Comparison of ENCODE assay signal across 11 mouse cellular contexts in genomic region chr1:156997033-156997432, GRCm38 (mm10). TPM values are rescaled to one million over a fixed set of nuclear protein-coding genes. Genes with fewer than 3 reads are reported as not detected.
DNase-seq lines count a peak whose midpoint lies in the region; ATAC-seq lines count a peak whose summit lies in the region.
"Had no signal": no experiment of that assay in that cellular context is flagged by ENCODE, and none has a peak within 500 bp of the region (broad histone marks: within the 10 kb centered on the region; RNA-seq: fewer than 3 reads in every experiment).

No protein-coding gene starts in this region.

- WGBS in hindbrain, embryonic 14.5 days, result 34% methylated on average over 10 of the region's 10 CpGs
- 34% methylated on average over 10 of the region's 10 CpGs for WGBS in midbrain, embryonic 14.5 days

- H3K4me3 ChIP-seq in hindbrain, embryonic 14.5 days (replicated peaks; ENCODE audit: low read length), result no peak overlapping the region
- no peak overlapping the region for H3K4me3 ChIP-seq in midbrain, embryonic 14.5 days (replicated peaks; ENCODE audit: low read depth, low read length)
- H3K4me3 ChIP-seq: heart, embryonic 12.5 days; liver, embryonic 13.5 days had no signal

- DNase-seq in retina, adult 2 months (ENCODE audit: low read depth, low spot score), result peak; percentile 60
- no peak for DNase-seq in retina, embryonic 14.5 days (ENCODE audit: low spot score)
- no peak for DNase-seq in hindbrain, embryonic 14.5 days (ENCODE audit: low spot score)
- DNase-seq in midbrain, embryonic 14.5 days, result peak; percentile 55
- DNase-seq in heart, adult 9 months (ENCODE audit: low spot score in 2 of 2), result no peak
- no peak for DNase-seq in adrenal gland, postnatal 4 days (ENCODE audit: low spot score in 2 of 2)
- no peak for DNase-seq in spleen, adult 12 weeks (ENCODE audit: low spot score)
- DNase-seq: cerebellum, adult 9-10 months; liver, embryonic 13.5 days had no signal

- H3K4me1 ChIP-seq in hindbrain, embryonic 14.5 days (replicated peaks; ENCODE audit: control insufficient read depth, insufficient read depth, low read length), result peaks cover 14% of the 10 kb centered on the region
- peaks cover 9% of the 10 kb centered on the region; the same call in 1 of the 2 replicates for H3K4me1 ChIP-seq in midbrain, embryonic 14.5 days (ENCODE audit: control insufficient read depth, insufficient read depth, low read length)

- no peak overlapping the region for H3K4me2 ChIP-seq in hindbrain, embryonic 14.5 days (replicated peaks)
- H3K4me2 ChIP-seq in midbrain, embryonic 14.5 days (ENCODE audit: low read length), result no peak overlapping the region
- H3K4me2 ChIP-seq: heart, embryonic 12.5 days; liver, embryonic 13.5 days had no signal

- no peak overlapping the region for H3K9ac ChIP-seq in hindbrain, embryonic 14.5 days
- H3K9ac ChIP-seq in midbrain, embryonic 14.5 days (replicated peaks; ENCODE audit: low read length), result no peak overlapping the region
- H3K9ac ChIP-seq: heart, embryonic 12.5 days; liver, embryonic 13.5 days had no signal

- no peaks in the 10 kb centered on the region for H3K9me3 ChIP-seq in hindbrain, embryonic 14.5 days (ENCODE audit: control insufficient read depth, low read length)
- H3K9me3 ChIP-seq in midbrain, embryonic 14.5 days (ENCODE audit: control insufficient read depth, low read length), result no peaks in the 10 kb centered on the region
- H3K9me3 ChIP-seq: heart, embryonic 12.5 days; liver, embryonic 13.5 days had no signal

- H3K36me3 ChIP-seq in hindbrain, embryonic 14.5 days (replicated peaks; ENCODE audit: control insufficient read depth, insufficient read depth), result no peaks in the 10 kb centered on the region
- no peaks in the 10 kb centered on the region for H3K36me3 ChIP-seq in midbrain, embryonic 14.5 days (ENCODE audit: control insufficient read depth, insufficient read depth, low read length)
- H3K36me3 ChIP-seq: heart, embryonic 12.5 days; liver, embryonic 13.5 days had no signal

- no peak; the same call in 1 of the 2 replicates for ATAC-seq in hindbrain, embryonic 14.5 days (ENCODE audit: low FRiP score)
- ATAC-seq in midbrain, embryonic 14.5 days (ENCODE audit: low FRiP score, low TSS enrichment), result 0 out of 2 replicates have a peak, but pooled peaks have one; percentile 35
- no peak for ATAC-seq in erythroblast, adult 5-6 weeks (replicated peaks; ENCODE audit: low FRiP score, poor library complexity, severe bottlenecking)

- H3K27ac ChIP-seq in hindbrain, embryonic 14.5 days, result peak overlapping the region; percentile 51
- H3K27ac ChIP-seq in midbrain, embryonic 14.5 days (replicated peaks; ENCODE audit: low read depth, low read length), result peak overlapping the region; percentile 39; the same call in 1 of the 2 replicates
- H3K27ac ChIP-seq: liver, embryonic 13.5 days had no signal

- no peaks in the 10 kb centered on the region for H3K27me3 ChIP-seq in hindbrain, embryonic 14.5 days (ENCODE audit: control insufficient read depth, insufficient read depth, low read length)
- no peaks in the 10 kb centered on the region for H3K27me3 ChIP-seq in midbrain, embryonic 14.5 days (ENCODE audit: control insufficient read depth, insufficient read depth, low read length)
- H3K27me3 ChIP-seq: heart, embryonic 12.5 days; liver, embryonic 13.5 days had no signal

RNA-seq across cellular contexts. Expression of gene Ralgps2, which starts 57.6 kb away (rescaled TPM):
- polyA plus RNA-seq in hindbrain, embryonic 14.5 days (2014; fragmentation: Nextera tagmentation; extraction: Ambion mirVana), result 85.6 and 89.5 TPM in 2 replicates
- polyA plus RNA-seq in midbrain, embryonic 14.5 days (2014; fragmentation: Nextera tagmentation; extraction: Ambion mirVana), result 122 and 132 TPM in 2 replicates
- total RNA-seq in adrenal gland, postnatal 4 days (2021), result 10 to 100 TPM; 35.6 to 39.9 TPM
- total RNA-seq in erythroblast, adult 5-6 weeks (2015; ENCODE audit: low replicate concordance), result 2.1 and 3.6 TPM in 2 replicates
- 3.1 and 6.6 TPM in 2 replicates for total RNA-seq in erythroblast, adult 5-6 weeks (2017; ENCODE audit: low replicate concordance)

Comparison
In these comparisons a context has a peak if more than half of its experiments do, and no peak if none do; other contexts are left out.
1. DNase-seq: peak in retina, adult 2 months (single experiment) and midbrain, embryonic 14.5 days (single experiment); none in retina, embryonic 14.5 days (single experiment), hindbrain, embryonic 14.5 days (single experiment), heart, adult 9 months (0 of 2), adrenal gland, postnatal 4 days (0 of 2) and spleen, adult 12 weeks (single experiment).
2. RNA of gene Ralgps2, which starts 57.6 kb away (total RNA-seq): 35.6 to 39.9 TPM in adrenal gland, postnatal 4 days; 2.1 to 6.6 TPM in erythroblast, adult 5-6 weeks; every median in the first group is over 4 times any median in the second.